ENCODE assay signal across 25 mouse cellular contexts in the genomic region with DNA sequence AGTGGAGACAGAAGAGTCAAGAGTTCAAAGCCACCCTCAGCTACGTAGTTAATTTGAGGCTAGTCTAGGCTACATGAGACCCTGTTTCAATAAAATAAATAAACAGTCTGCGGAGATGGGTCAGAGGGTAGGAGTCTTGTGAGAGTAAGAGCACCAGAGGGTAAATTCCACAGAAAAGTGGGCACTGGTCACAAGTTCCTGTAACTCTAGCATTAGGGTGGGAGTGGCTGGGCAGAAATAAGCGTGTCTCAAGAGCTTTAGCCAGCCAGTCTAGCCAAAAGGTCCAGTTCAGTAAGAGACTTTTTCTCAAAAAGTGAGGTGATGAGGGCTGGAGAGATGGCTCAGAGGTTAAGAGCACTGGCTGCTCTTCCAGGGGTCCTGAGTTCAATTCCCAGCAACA.
"Had no signal": no experiment of that assay in that cellular context is flagged by ENCODE, and none has a peak within 500 bp of the region (broad histone marks: within the 10 kb centered on the region; RNA-seq: fewer than 3 reads in every experiment).

No protein-coding gene starts in this region.

- H3K4me1 ChIP-seq: heart, embryonic 15.5 days; limb, embryonic 12.5 days had no signal

- H3K4me3 ChIP-seq: heart, adult 2 months; heart, embryonic 13.5 days; heart, embryonic 15.5 days; hindbrain, embryonic 13.5 days; hindbrain, embryonic 15.5 days; left cerebral cortex, adult 2 months; limb, embryonic 10.5 days; limb, embryonic 12.5 days; liver, embryonic 13.5 days; liver, embryonic 15.5 days had no signal

- H3K9me3 ChIP-seq: heart, embryonic 13.5 days; heart, embryonic 15.5 days; hindbrain, embryonic 13.5 days; hindbrain, embryonic 15.5 days; limb, embryonic 10.5 days; limb, embryonic 12.5 days; liver, embryonic 13.5 days; liver, embryonic 15.5 days had no signal

- H3K9ac ChIP-seq: heart, embryonic 13.5 days; heart, embryonic 15.5 days; hindbrain, embryonic 13.5 days; hindbrain, embryonic 15.5 days; limb, embryonic 12.5 days; liver, embryonic 13.5 days; liver, embryonic 15.5 days; liver, postnatal 0 days had no signal

- ATAC-seq: hindbrain, postnatal 0 days; intestine, embryonic 16.5 days; liver, postnatal 0 days had no signal

- H3K27ac ChIP-seq: heart, adult 2 months; heart, embryonic 13.5 days; heart, embryonic 15.5 days; hindbrain, embryonic 13.5 days; hindbrain, embryonic 15.5 days; hindbrain, postnatal 0 days; left cerebral cortex, adult 2 months; limb, embryonic 10.5 days; limb, embryonic 12.5 days; liver, embryonic 15.5 days had no signal

- H3K4me2 ChIP-seq: heart, embryonic 11.5 days; heart, embryonic 13.5 days; heart, embryonic 15.5 days; hindbrain, embryonic 13.5 days; hindbrain, embryonic 15.5 days; limb, embryonic 12.5 days; liver, embryonic 11.5 days; liver, embryonic 13.5 days; liver, embryonic 15.5 days had no signal

- H3K36me3 ChIP-seq: heart, embryonic 13.5 days; heart, embryonic 15.5 days; hindbrain, embryonic 13.5 days; hindbrain, embryonic 15.5 days; limb, embryonic 10.5 days; limb, embryonic 12.5 days; liver, embryonic 13.5 days; liver, embryonic 15.5 days had no signal

- H3K27me3 ChIP-seq: heart, embryonic 13.5 days; heart, embryonic 15.5 days; hindbrain, embryonic 13.5 days; hindbrain, embryonic 15.5 days; limb, embryonic 12.5 days; liver, embryonic 13.5 days; liver, embryonic 15.5 days had no signal

- DNase-seq: gastrocnemius, postnatal 14 days; gastrocnemius, postnatal 36 days; heart, adult 11 months; heart, adult 2 months; heart, postnatal 14 days; heart, postnatal 36 days; kidney, adult 11 months; kidney, adult 8-10 months; kidney, postnatal 10 days; kidney, postnatal 36 days; liver; liver, embryonic 13.5 days; liver, postnatal 0 days had no signal
